Mouse (Mus musculus) neural tube, embryonic 11.5 days (tissue): Measurements from ENCODE around the gene Srp72. TPM values are rescaled to one million over a fixed set of nuclear protein-coding genes. Genes with fewer than 3 reads are reported as not detected.
A peak's percentile ranks its signal among the peaks of the same experiment; 100 is the strongest.

Experiments used
- ATAC-seq: fragments of 200-750 bp; cut with Nextera tagmentation; 2 replicates; pipeline ENCODE4 v1.8.0; 2017; ENCODE audit warnings: moderate number of reproducible peaks, mild to moderate bottlenecking, moderate TSS enrichment, moderate library complexity; ENCODE audit not compliant: insufficient read depth, low FRiP score, low TSS enrichment
- DNase-seq: peaks from one replicate; pipeline ENCODE4 v3.0.0-alpha.2; 2015; ENCODE audit warnings: low spot score
- H3K27ac ChIP-seq: fragments of 300-500 bp; sonication (generic); 2 replicates; pipeline ENCODE4 v1.5.1; 2014; ENCODE audit warnings: low read depth, mild to moderate bottlenecking, low read length
- H3K27me3 ChIP-seq: fragments of 300-500 bp; sonication (generic); 2 replicates; pipeline ENCODE4 v1.6.1; 2014; ENCODE audit warnings: mild to moderate bottlenecking, low read length, mixed read lengths; ENCODE audit not compliant: control insufficient read depth, insufficient read depth
- H3K36me3 ChIP-seq: fragments of 300-500 bp; sonication (generic); 2 replicates; pipeline ENCODE4 v1.6.1; 2014; ENCODE audit warnings: mild to moderate bottlenecking, low read length, moderate library complexity, mixed read lengths; ENCODE audit not compliant: control insufficient read depth, insufficient read depth
- H3K4me1 ChIP-seq: fragments of 300-500 bp; sonication (generic); 2 replicates; pipeline ENCODE4 v1.6.1; 2014; ENCODE audit warnings: low read length, mixed read lengths; ENCODE audit not compliant: control insufficient read depth, insufficient read depth
- H3K4me2 ChIP-seq: fragments of 300-500 bp; sonication (generic); 2 replicates; pipeline ENCODE4 v1.6.1; 2014; ENCODE audit warnings: low read depth, mild to moderate bottlenecking, moderate library complexity
- H3K4me3 ChIP-seq: fragments of 300-500 bp; sonication (generic); 2 replicates; pipeline ENCODE4 v1.5.1; 2014; ENCODE audit warnings: low read depth, low read length
- H3K9ac ChIP-seq: fragments of 300-500 bp; sonication (generic); 2 replicates; pipeline ENCODE4 v1.6.1; 2014; ENCODE audit warnings: mild to moderate bottlenecking, low read length
- H3K9me3 ChIP-seq: fragments of 300-500 bp; sonication (generic); 2 replicates; pipeline ENCODE4 v1.6.1; 2016; ENCODE audit warnings: low read length; ENCODE audit not compliant: control insufficient read depth
- WGBS: fragments of 180-500 bp; shearing (Covaris S2); extraction: QIAGEN DNeasy Blood & Tissue Kit; methylation state at CpG from one replicate; pipeline ENCODE4 v1.1.7; 2014; 5-methylcytosine and 5-hydroxymethylcytosine counted together
- polyA plus RNA-seq: library from polyadenylated mRNA; unstranded; fragments of >200 nt; fragmentation: Nextera tagmentation; extraction: Ambion mirVana; gene quantifications from 2 replicates; pipeline ENCODE4 v1.2.1, GENCODE M21; 2014

Gene Srp72
- polyA plus RNA-seq, 1 experiment from 2014 or later = 84.3 TPM

- no peak for DNase-seq
- Histone ChIP-seq H3K36me3 (peaks cover 9% of the 10 kb centered on the region), H3K4me2 (peak overlapping the region; percentile 92; the same call in 1 of the 2 replicates), H3K9me3 (no peaks in the 10 kb centered on the region), H3K27me3 (no peaks in the 10 kb centered on the region), H3K9ac (no peak overlapping the region), H3K4me3 (no peak overlapping the region; the same call in 1 of the 2 replicates), H3K4me1 (0 out of 2 replicates have a peak, but pooled peaks cover 6% of the 10 kb centered on the region), H3K27ac (no peak overlapping the region)
- WGBS = 87% methylated on average over 8 of the region's 8 CpGs
- no peak for ATAC-seq
Observed at GRCm38 (mm10) chr5:76975736-76976135, 1.3 kb downstream of the Srp72 start.

GRCm38 (mm10) chr5:76984015-76984414 lies 9.5 kb downstream of the Srp72 start:
- Histone ChIP-seq H3K9ac (no peak overlapping the region), H3K27ac (no peak overlapping the region), H3K4me2 (no peak overlapping the region), H3K9me3 (no peaks in the 10 kb centered on the region), H3K36me3 (peaks cover 16% of the 10 kb centered on the region), H3K4me1 (no peaks in the 10 kb centered on the region), H3K4me3 (no peak overlapping the region), H3K27me3 (no peaks in the 10 kb centered on the region)
- ATAC-seq (no peak), DNase-seq (no peak)
- WGBS = 95% methylated on average over 11 of the region's 11 CpGs

- no peak overlapping the region for H3K27ac ChIP-seq
- H3K4me2 ChIP-seq = no peak overlapping the region
- H3K9me3 ChIP-seq = no peaks in the 10 kb centered on the region
- WGBS = 96% methylated on average over 3 of the region's 3 CpGs
- H3K4me3 ChIP-seq = no peak overlapping the region
- peaks cover 12% of the 10 kb centered on the region for H3K36me3 ChIP-seq
- no peaks in the 10 kb centered on the region for H3K27me3 ChIP-seq
- ATAC-seq (no peak), DNase-seq (no peak)
- H3K9ac ChIP-seq = no peak overlapping the region
- H3K4me1 ChIP-seq = no peaks in the 10 kb centered on the region
Observed at GRCm38 (mm10) chr5:76990789-76991188, 16.3 kb downstream of the Srp72 start.

- WGBS = 96% methylated on average over 5 of the region's 5 CpGs
- ATAC-seq (no peak), DNase-seq (no peak)
- H3K27me3 ChIP-seq = no peaks in the 10 kb centered on the region
- H3K9me3 ChIP-seq = no peaks in the 10 kb centered on the region
- H3K4me3 ChIP-seq = no peak overlapping the region
- no peak overlapping the region for H3K27ac ChIP-seq
- no peak overlapping the region for H3K9ac ChIP-seq
- H3K36me3 ChIP-seq = peaks cover 10% of the 10 kb centered on the region
- H3K4me1 ChIP-seq = no peaks in the 10 kb centered on the region
- H3K4me2 ChIP-seq = no peak overlapping the region
Observed at GRCm38 (mm10) chr5:76993174-76993814, 18.8 kb downstream of the Srp72 start.

GRCm38 (mm10) chr5:76998416-76998815 lies 23.9 kb downstream of the Srp72 start:
- DNase-seq (no peak), ATAC-seq (no peak)
- H3K9ac ChIP-seq = no peak overlapping the region
- no peak overlapping the region for H3K4me3 ChIP-seq
- H3K9me3 ChIP-seq = no peaks in the 10 kb centered on the region
- H3K4me2 ChIP-seq = no peak overlapping the region
- no peaks in the 10 kb centered on the region for H3K4me1 ChIP-seq
- H3K27ac ChIP-seq = no peak overlapping the region
- WGBS = 67% methylated on average over 5 of the region's 5 CpGs
- H3K36me3 ChIP-seq = peaks cover 3% of the 10 kb centered on the region
- H3K27me3 ChIP-seq = no peaks in the 10 kb centered on the region

GRCm38 (mm10) chr5:77001192-77001591 lies 26.7 kb downstream of the Srp72 start:
- no peak for ATAC-seq
- no peak overlapping the region for H3K9ac ChIP-seq
- peaks cover 2% of the 10 kb centered on the region; the same call in 1 of the 2 replicates for H3K36me3 ChIP-seq
- no peak overlapping the region for H3K4me2 ChIP-seq
- no peak overlapping the region for H3K4me3 ChIP-seq
- H3K4me1 ChIP-seq = no peaks in the 10 kb centered on the region
- H3K27me3 ChIP-seq = no peaks in the 10 kb centered on the region
- no peaks in the 10 kb centered on the region for H3K9me3 ChIP-seq
- no peak overlapping the region for H3K27ac ChIP-seq
- 89% methylated on average over 17 of the region's 17 CpGs for WGBS
- DNase-seq = no peak

- WGBS = 93% methylated on average over 6 of the region's 6 CpGs
- DNase-seq (no peak), ATAC-seq (no peak)
- H3K9ac ChIP-seq = no peak within 1 kb of the TSS
- H3K9me3 ChIP-seq = no peaks in the 10 kb centered on the region
- H3K4me1 ChIP-seq = no peaks in the 10 kb centered on the region
- peaks cover 1% of the 10 kb centered on the region; the same call in 1 of the 2 replicates for H3K36me3 ChIP-seq
- H3K4me3 ChIP-seq = no peak within 1 kb of the TSS
- H3K27ac ChIP-seq = no peak within 1 kb of the TSS
- H3K4me2 ChIP-seq = no peak within 1 kb of the TSS
- H3K27me3 ChIP-seq = no peaks in the 10 kb centered on the region
Observed at GRCm38 (mm10) chr5:77004051-77004821, 29.8 kb downstream of the Srp72 start, which contains the start of gene Arl9. Gene Arl9 (plus strand): TSS chr5:77004055.

GRCm38 (mm10) chr5:77010352-77010751 lies 35.9 kb downstream of the Srp72 start:
- ATAC-seq = no peak
- H3K4me2 ChIP-seq = no peak overlapping the region
- no peak overlapping the region for H3K27ac ChIP-seq
- no peaks in the 10 kb centered on the region for H3K4me1 ChIP-seq
- no peak overlapping the region for H3K9ac ChIP-seq
- DNase-seq = no peak
- no peak overlapping the region for H3K4me3 ChIP-seq
- 94% methylated on average over 9 of the region's 9 CpGs for WGBS
- H3K9me3 ChIP-seq = no peaks in the 10 kb centered on the region
- no peaks in the 10 kb centered on the region for H3K36me3 ChIP-seq
- H3K27me3 ChIP-seq = no peaks in the 10 kb centered on the region

- 69% methylated on average over 3 of the region's 3 CpGs for WGBS
- Histone ChIP-seq H3K9me3 (no peaks in the 10 kb centered on the region), H3K4me3 (no peak overlapping the region), H3K27ac (no peak overlapping the region), H3K36me3 (no peaks in the 10 kb centered on the region), H3K4me1 (no peaks in the 10 kb centered on the region), H3K27me3 (no peaks in the 10 kb centered on the region), H3K9ac (no peak overlapping the region), H3K4me2 (no peak overlapping the region)
- DNase-seq (no peak), ATAC-seq (no peak)
Observed at GRCm38 (mm10) chr5:77011082-77011481, 36.6 kb downstream of the Srp72 start.
